Mouse (Mus musculus) naive thymus-derived CD4-positive, alpha-beta T cell, adult 2 months (primary cell): ENCODE data around the gene Rccd1.
"Not testable (repeated sequence)": the region's sequence is repeated elsewhere in the genome, so short reads cannot be mapped to it uniquely, and the experiment has no call there.

ENCODE experiments used
- DNase-seq: peaks from one replicate; pipeline ENCODE4 v3.0.0-alpha.2; 2011; ENCODE audit warnings: low read depth

Gene Rccd1

DNA sequence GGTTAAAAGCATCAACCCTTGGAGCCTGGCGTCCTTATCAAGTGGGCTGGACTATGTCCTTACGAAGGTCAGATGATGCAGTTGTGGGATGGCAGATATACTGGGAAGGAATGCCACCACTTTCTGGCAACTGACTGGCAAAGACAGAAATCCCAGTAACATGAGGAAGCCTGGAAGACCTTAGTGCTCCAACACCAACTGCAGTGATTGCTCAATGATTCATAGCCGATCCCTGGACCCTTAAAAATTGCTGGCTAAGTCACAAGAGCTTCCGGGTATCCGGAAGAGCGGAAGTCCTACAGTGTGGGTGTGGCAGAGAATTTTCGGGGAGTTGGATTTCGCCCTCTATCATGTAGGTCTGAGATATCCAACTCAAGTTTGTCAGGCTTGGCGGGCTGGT lies 21.9 kb upstream of the Rccd1 start:
- no peak for DNase-seq

DNA sequence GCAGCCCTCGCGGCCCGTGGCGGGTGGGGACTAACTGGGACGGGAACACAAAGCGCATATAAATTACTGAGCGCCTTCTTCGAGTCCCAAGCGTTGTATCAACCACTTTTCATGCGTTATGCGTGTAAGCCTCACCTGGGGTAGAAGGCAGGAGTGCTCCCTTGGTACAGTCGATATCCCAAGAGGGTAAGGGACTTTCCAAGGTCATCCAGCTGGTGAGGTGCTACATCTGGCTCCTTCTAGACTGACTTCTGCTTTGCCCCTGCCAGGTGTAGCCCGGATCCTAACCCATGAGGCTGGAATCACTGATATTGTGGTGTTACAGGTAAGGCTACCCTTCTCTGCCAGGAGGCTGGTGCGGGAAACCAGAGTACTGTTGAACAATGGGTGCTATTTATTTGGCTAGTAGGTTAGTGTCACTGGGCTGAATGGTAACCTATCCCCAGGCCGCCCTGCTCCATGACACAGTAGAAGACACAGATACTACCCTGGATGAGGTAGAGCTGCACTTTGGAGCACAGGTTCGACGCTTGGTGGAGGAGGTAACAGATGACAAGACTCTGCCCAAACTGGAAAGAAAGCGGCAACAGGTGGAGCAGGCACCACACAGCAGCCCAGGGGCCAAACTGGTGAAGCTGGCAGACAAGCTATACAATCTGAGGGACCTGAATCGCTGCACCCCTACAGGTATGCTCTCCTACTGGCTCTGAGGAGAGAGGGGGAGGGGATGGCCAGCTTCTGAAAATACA lies 19.2 kb upstream of the Rccd1 start:
- DNase-seq, result no peak

DNA sequence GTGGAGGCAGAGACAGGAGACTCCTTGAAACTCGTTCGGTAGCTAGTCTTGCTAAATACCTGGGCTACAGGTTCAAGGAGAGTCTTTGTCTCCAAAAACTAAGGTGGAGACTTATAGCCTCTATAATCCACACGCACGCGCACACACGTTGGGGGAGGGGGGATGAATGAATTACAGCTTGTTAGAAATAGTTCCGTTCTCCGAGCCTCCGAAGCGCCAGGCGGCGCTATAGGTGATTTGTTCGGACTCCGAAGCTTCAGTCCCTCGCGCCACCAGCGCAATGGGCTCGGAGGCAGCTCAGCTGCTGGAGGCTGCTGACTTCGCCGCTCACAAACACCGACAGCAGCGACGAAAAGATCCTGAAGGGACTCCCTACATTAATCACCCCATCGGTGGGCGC lies 18.6 kb upstream of the Rccd1 start, which contains the start of gene Hddc3:
Gene Hddc3, plus strand, starts transcription at position 247 of the 400 bp plus-strand sequence.
- DNase-seq, result peak; percentile 99

DNA sequence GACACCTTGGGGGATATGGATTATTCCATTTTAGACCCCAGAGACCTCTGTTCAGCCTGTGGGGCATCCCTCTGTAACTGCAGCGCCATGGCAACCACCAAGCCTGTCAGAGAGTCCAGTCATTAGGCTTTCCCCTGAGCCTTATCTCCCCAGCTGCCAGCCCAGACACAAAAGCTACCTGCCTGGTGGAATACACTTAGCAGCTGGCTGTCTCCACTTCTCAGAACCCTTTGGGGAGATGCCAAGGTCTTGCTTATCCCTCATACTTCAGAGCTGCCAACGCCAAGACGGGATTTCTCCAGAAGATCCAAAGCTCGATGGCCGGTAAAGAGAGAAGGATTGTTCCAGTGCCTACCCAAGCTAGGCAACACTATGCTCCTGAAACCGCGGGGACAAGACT lies 17.5 kb upstream of the Rccd1 start:
- DNase-seq, result no peak

DNA sequence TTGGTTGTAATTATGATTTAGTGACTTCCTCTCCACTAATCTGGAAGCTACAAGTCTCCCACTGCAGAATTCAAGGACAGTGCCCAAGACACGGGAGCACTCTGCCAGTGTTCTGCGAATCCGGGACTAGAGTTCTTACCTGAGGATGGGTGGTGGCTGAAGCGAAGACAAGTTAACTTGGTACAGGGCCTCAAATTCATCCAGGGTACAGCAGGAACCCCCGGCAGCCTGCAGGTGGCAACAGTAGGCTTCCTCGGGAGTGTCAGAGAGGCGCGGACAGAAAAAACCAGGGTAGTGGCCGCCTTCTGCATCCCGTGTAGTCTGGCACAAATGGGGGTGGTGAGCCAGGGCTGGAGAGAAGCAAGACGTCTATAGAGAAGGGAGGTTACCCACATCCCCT lies 16.5 kb upstream of the Rccd1 start, which contains the start of gene Unc45a:
Gene Unc45a, minus strand, starts transcription at position 213 of the 400 bp plus-strand sequence.
- peak; percentile 88 for DNase-seq

DNA sequence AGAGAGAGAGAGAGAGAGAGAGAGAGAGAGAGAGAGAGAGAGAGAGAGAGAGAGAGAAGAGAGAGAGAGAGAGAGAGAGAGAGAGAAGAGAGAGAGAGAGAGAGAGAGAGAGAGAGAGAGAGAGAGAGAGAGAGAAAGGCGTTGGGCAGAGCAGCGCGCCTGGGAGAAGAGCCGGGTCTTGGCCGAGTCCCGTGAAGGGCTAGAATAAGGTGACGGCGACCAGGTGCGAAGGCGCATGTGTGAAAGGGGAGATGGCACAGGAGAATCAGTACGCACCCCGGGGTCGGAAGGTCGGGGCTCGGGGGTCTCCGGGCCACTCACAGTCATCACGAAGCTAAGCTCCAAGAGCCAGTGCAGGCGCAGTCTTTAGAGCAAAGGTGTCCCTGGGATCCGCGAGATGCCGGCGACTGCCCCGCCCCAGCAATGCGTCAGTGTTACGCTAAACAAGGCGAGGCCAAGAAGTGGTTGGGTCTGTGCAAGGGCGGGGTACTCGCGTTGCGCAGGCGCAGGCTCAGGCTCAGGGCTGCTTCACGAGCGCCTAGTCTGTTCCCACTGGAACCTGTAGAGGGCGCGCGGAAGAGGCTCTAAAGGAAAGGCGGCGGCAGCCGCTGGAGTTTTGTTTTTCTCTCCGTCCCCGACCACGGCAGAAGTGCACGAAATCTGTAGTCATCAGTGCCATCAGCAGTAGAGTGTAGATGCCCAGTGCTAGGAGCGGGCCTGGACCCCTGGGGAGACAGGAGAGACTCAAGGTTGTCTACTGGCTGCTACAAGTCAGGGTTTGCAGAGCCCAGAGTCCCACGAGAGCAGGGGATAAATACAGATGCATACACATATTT lies 15.8 kb upstream of the Rccd1 start:
- peak; percentile 99 for DNase-seq

DNA sequence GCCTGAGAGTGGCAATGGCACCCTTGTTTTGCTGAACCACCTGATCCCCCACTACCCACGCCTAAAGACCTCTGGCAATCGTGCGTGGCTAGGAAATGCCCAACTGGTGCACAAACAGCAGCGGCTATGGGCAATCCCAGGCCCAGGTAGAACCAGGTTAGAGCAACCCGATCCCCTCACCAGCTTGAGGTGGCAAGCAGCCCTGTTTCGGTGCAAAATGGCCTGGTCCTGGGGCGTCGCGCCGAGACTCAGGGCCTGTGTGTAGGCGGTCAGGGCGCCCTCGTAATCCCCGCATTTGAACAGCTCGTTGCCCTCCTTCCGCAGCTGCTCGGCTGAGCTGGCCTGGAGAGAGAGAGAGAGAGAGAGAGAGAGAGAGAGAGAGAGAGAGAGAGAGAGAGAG lies 15.1 kb upstream of the Rccd1 start:
- DNase-seq, result peak; percentile 63

DNA sequence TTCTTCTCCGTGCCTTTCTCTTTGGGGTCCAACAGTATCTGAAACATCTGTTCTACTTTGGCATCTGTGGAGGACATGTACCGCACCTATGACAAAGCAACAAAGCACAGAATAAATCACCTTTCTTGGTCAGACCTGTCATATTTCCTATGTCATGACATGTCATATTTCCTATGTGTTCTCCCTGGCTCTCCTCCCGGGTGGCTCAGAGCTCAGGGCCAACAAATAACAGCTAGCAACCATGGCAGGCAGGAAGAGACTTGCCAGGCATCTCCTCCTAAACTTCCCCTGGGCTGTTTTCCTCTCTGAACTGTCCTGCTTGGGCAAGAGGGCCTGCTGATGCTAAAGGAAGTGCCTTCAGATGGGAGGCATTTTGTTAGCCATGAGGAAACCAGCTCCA lies 12.7 kb upstream of the Rccd1 start:
- DNase-seq, result no peak

DNA sequence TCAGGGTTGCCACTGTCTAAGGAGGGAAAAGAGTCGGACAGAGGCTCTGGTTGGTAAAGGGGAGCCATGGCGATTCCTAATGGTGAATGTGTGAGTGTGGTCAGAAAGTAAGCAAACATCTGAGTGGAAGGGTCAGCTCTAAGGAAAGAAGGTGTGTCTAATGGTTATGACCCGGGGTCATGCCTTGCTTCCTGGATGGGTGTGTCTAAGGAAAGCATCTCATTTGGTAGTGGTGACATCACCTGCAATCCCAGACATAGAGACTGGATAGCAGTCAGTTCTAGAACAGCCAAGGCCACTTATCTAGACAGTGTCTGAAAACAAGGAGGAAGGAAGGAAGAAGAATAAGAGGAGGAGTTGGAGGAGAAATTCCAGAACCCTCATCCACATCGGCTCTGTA lies 10.6 kb upstream of the Rccd1 start:
- no peak for DNase-seq

DNA sequence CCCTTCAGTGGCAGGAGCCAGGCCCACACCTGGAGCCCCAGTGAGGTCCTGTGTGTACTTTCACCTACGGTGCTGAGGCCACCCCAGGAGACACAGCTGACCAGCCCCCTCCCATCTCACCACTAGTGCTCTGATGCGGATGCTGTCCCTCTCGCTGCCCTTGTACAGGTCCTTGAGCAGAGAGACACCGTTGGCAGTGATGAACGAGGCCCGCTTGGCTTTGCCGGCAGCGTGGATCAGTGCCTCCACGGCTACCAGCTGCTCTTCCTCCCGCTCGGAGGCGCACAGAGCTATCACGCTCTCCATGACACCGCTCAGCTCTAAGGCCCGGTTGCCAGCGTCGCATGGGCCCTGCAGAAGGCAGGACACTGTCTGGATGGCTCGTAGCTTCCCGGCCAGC lies 7.2 kb upstream of the Rccd1 start:
- DNase-seq, result no peak

DNA sequence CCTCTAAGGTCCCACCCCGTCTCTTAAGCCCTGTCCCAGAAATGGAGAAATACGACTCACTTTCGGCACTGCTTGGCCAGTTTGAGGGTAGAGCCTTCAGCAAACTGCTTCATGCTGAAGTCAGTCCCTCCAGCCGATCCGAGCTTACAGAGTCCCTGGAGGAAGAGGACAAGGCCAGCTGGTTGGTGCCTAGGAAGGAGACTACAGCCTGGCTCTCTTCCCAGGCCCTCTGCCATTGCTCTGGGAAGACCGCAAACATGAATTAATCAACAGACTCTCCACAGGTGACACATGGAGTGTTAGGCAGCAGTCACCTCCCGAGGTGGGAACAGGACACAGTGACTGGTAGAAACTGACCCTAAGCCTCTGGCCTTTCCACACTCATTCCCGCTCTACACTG lies 6.0 kb upstream of the Rccd1 start:
- DNase-seq, result no peak

DNA sequence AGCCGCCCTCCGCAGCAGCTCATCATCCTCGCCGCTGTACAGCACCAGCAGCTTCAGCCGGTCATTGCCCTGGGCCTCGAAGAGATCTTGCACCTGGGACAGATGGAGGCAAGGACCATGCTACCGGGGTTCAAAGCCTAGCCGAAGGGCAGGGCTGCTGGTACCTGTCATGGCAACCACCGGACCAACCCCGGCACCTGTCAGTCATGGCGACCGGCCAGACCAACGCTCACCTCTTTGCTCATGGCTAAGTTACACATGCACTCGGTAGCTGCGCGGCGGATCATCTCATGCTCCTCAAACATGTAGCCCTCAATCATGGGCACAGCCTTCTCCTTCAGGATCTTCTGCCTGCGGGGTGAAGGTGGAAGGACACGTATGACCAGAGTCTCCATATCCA lies 1.8 kb upstream of the Rccd1 start:
- DNase-seq, result no peak

DNA sequence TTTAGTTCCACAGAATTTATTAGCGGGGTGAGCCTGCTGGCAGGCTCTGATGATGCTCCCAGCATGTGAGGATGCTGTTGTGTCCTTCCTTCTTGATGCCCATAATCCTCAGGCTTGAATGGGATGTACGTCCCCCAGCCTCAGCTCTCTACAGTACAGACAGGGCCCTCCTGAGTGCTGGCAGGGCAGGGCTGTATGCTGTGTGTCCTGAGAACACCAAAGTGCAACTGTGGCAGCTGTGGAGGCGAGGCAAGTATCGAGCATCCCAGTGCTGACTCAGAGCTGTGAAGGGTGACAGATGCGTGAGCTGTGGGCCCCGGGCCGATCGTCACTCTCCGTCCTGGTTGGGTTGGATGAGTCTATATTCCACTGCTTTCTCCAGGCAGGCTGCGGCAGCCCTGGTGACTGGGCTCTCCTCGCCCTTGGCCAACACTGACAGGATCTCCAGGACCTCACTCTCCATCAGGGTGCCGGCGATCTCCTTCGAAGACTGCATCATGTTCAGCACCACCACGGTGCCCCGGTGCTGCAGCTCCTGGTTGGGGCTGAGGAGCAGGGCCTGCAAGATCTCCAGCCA lies 1.1 kb upstream of the Rccd1 start:
- no peak for DNase-seq

DNA sequence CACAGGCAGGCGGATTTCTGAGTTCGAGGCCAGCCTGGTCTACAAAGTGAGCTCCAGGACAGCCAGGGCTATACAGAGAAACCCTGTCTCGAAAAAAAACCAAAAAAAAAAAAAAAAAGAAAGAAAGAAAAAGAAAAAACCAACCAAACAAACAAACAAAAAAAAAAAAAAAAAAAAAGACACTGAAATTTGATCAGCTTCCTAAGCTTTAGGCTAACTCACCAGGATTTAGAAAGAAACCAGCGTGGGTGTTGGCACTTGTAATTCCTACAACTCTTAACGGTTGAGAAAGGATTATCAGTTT lies 514 bp upstream of the Rccd1 start:
- not testable (repeated sequence) for DNase-seq

DNA sequence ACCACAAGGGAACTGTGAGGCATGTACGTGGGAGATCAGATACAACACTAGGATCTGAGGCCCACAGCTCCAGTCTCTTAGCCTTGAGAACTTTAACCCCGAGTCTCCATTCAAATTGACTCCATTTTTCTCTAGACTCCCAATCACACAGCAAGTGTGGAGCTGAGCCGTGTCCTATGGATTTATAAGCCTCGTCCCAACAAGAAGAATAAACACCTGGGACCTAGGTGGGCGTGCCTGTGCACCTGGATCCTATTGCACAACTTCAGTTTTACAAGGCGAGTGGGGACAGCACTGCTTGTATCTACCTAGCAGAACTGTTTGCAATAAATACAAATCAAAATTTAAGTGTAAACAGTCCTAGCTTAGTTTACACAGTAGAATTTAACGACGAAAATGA lies 918 bp downstream of the Rccd1 start:
- DNase-seq, result no peak

DNA sequence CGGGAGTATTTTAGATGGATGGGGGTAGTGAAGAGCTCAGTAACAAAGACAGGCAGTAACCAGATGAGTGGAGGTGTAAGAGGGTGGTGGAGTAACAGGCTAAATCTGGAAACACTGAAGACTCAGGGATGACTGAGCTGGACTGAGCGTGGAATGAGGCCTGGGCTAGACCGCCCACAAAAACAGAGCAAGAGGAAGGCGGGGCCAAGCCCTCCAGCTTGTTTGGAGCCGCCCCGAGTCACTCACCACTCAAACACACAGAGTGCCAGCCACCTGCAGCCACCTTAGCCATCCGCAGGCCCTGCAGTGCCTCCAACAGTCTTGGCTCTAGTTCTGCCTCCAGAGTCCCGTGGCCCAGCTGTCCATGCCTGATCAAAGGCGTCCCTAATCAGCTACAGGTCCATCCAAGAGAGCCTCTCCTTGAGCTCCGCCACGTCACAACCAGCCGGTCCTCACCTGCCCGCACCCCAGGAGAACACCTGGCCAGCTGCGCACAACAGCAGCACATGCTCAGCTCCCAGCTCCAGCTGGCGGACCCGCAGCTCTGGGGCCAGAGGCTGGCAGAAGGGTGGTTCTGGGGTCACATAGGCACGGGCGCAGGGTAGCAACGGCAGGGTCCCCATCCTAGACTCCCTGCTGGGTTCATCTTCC lies 4.3 kb downstream of the Rccd1 start:
- no peak for DNase-seq

DNA sequence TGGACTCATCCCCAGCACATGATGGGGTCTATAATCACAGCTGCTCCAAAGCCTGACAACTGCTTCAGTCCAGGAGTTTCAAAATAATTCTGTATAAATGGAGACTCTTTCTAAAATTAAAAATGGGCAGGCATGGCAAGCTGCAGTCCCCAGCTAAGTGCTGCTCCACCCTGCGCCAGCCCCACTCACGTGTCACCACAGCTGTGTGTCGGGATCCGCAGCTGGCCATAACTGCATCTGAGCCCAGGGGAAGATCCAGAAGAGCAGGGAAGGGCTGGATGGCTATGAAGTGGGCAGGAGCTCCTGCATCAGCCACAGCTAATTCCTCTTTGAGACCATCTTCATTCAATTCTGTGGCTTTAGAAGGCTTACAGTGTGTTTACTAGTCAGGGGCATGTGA lies 5.6 kb downstream of the Rccd1 start:
- no peak for DNase-seq

DNA sequence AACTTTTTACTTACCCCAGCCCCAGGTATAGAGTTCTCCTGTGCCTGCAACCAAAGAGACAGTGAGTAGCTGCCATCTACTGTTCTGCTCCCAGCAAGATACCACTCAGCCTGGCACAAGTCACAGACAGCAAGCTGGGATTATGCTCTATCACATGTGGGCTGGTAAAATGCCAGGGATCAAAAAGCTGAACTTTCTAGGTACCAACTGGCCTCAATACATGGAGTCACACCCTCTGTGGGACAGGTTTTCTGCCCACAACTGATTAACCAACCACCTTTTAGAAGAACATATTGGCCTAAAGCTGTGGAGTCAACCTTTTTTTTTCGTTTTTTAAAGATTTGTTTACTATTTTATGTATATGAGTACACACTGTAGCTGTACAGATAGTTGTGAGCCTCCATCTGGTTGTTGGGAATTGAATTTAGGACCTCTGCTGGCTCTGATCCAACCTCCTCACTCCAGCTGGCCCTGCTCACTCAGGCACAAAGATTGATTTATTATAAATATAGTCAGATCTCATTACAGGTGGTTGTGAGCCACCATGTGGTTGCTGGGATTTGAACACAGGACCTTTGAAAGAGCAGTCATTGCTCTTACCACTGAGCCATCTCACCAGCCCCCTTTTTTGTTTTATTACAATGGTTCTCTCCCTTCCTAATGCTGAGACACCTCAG lies 6.7 kb downstream of the Rccd1 start:
- DNase-seq, result no peak

DNA sequence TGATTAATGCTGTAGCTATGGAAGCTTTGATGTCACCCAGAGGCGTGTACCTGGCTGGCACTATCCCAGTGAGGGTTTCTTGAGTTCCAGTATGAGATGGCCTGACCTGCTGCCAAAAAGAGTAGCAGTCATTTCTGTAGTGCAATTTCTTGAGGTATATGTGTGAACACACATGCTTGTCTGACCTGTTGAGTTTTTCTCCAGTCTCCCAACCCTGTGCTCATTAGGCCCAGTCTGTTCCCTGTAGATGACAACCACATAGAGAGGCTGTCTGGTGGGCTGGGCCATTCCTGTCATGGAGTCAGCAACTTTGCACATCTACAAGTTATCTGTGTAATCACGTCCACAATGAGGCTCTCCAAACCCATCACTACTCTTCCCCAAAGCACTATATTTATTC lies 8.5 kb downstream of the Rccd1 start:
- no peak for DNase-seq

DNA sequence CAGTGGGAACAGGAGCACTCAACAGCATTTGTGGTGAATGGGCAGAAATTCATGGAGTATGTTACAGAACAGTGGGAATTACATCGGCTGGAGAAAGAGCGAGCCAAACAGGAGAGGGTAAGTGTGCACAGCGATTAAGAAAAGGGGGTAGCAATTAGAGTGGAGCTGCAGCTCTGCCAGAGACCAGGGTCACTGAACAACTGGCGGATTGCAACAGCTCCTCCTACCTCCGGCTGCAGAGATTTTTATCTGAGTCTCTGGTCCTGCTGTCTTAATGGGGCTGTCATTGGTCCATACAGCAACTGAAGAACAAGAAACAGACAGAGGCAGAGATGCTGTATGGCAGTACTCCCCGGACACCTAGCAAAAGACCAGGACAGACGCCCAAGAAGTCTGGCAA lies 13.5 kb downstream of the Rccd1 start:
- no peak for DNase-seq

DNA sequence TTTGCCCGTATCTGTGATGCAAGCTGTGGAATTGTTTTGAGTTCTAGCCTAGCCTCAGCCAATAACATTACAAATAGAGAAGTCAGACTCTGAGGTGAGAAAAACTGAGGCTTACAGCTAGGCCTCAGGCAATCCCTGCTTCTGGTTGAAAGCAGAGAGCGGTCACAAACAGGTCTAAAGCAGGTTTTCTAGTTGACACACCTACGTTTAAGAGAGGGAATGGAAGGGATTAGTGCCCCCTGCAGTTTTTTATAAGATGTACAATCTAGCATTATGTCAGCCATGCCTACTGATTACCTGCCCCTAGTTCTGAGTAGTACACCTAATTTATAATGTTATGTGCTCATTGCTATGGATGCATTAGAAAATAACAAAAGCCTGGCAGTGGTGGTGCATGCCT lies 16.5 kb downstream of the Rccd1 start:
- peak; percentile 43 for DNase-seq

DNA sequence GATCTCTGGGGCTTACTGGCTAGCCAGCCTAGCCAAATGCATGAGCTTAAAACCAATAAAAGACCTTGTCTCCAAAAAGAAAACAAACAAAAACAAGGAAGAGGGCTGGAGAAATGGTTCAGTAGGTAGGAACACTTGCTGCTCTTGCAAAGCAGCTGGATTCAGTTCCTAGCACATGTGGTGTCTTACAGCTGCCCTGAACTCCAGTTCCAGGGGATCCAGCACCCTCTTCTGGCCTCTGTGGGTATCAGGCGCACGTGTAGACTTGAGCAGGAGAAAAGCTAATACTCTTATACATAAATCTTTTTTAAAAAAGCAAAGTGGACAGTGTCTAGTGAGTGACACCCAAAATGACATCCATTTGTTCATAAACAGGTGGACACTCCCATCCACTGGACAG lies 22.7 kb downstream of the Rccd1 start:
- peak; percentile 26 for DNase-seq
